Mouse (Mus musculus): Measurements from ENCODE around the gene Vmn1r194.
"Not testable (repeated sequence)": the region's sequence is repeated elsewhere in the genome, so short reads cannot be mapped to it uniquely, and the experiment has no call there.

Vmn1r194 gene

DNA sequence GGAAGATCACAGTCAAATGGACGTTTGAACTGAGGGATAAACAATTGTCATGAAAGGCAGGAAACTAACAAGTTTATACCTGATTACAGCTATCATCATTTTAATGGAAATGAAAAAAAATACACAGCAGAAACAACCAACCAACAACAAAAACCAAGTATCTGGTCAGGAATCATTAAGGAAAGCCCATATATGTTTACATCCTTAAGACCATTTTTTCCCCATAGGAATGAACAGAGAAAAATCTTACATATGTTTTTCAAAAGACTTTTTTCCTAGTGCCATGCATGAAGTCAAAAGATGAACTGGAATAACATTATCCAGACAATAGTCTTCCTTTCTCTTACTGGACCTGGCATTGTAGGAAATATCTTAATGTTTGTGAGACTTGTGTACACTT lies at the start of gene Vmn1r194:
Vmn1r194 (plus strand) TSS at position 301 of the 400 bp plus-strand sequence.
- in situ Hi-C loops (cut with MboI, MseI) = no loop called here

DNA sequence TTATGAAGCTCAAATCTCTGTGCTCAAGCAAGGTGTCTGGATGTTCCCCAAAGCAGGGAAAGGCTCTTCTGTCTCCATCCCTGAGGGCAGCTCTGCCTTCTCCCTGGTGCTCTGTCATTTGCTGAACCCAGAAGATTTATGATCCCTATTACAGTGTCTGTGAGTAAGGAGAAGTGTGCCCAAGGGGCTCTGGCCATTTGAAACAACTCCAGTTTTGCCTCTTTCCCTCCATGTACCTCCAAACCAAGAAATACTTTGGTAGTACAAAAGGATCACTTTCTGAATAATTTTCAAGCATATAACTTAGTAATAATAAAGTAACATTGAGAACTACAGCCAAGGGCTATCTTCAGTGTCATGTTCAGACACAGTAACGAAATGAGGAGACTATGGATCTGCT lies 21.0 kb upstream of the Vmn1r194 start, which contains the start of gene Vmn1r193:
Vmn1r193 (minus strand) TSS at position 101 of the 400 bp plus-strand sequence.
- in situ Hi-C loops (cut with MboI, MseI) = not testable (repeated sequence)

DNA sequence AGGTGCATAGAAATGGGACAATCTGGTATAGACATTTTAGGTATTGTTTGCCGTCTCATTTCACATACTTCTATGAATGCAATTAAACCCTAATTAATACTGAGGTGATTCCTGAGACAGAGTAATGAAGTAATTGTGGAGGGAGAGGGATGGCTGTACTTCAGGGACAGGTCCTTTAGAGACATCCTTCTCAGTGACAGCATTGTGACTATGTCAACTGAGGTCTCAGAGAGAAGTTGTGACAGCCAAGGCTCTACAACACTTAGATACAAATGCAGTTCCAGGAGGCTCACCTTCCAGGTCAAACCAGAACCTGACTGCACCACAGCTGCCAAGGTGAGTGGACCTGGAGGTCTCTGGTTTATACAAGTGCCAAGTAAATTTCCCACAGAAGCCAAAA lies 26.2 kb downstream of the Vmn1r194 start, which contains the start of gene Vmn1r195:
Vmn1r195 (plus strand) TSS at position 301 of the 400 bp plus-strand sequence.
- in situ Hi-C loops (cut with MboI, MseI) = not testable (repeated sequence)

DNA sequence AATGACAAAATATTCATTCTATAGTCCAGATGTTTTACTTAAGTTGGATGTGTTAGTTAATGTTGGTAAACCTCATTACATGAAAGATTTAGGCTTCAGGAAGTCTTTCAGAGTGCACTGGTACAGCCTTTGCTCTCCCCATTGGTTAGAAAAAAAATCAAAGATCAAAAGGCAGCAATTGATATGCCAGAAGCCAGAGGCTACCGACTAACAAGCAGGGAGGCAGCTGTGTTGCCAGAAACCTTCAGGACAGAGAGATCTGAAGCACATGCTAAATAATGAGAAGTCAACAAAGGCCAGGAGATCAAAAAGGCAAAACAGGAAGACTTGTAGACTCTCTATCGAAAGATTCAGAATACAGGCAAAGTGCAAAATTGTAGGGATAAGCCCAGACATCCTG lies 27.7 kb downstream of the Vmn1r194 start:
- in situ Hi-C loops (cut with MboI, MseI) = no loop called here

DNA sequence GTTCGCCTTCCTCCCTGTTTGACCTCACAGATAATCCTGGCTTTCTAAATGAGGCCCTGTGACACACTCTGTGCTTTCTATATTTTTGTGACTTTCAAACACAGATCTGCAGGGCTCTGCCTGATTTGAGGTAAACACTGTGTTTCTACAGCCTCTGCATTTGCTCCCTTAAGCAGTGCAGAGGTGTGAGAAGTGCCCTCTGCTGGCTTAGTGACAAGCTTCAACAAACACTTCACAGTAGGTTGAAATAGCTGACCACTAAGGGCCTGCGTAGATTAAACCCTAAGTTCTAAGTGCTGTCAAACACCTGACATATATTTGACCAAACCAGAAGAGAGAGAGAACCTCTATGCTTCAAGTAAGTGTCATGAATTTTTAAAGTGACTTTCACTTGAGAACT lies 40.6 kb downstream of the Vmn1r194 start:
- in situ Hi-C loops (cut with MboI, MseI) = no loop called here

DNA sequence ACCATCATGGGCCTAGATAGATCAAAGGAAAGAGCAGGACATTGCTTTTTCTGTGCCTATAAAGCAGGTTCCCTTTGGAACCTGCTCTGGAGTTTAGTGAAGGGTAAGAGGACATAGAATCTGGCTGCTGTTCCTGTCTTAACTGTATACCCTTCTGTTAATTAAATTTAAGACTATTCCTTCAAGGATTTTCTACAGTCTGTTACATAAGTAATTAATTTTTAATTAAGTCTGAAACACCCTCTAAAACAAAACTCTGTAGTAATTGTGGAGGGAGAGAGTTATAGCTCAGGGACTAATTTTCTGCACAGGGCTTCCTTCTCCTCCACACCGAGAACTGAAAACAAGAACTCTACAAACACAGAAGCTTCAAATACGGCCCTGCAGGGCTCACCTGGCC lies 45.6 kb downstream of the Vmn1r194 start, which contains the start of gene Vmn1r196:
Vmn1r196 (plus strand) TSS at position 301 of the 400 bp plus-strand sequence.
- in situ Hi-C loops (cut with MboI, MseI) = loop anchor here in 1 of 2 experiments (5.0 kb wide), 1 partner anchor 1217 kb away; the partner anchor contains the start of gene Olfr1370
